22 mouse cellular contexts compared by ENCODE assay signal in genomic region chr4:59223055-59223615, GRCm38 (mm10). TPM values are rescaled to one million over a fixed set of nuclear protein-coding genes. Genes with fewer than 3 reads are reported as not detected.
DNase-seq lines count a peak whose midpoint lies in the region; ATAC-seq and TF ChIP-seq lines count a peak whose summit lies in the region.
"Had no signal": no experiment of that assay in that cellular context is flagged by ENCODE, and none has a peak within 500 bp of the region (broad histone marks: within the 10 kb centered on the region; RNA-seq: fewer than 3 reads in every experiment).

No protein-coding gene starts in this region.

- no peak overlapping the region for H3K9ac ChIP-seq in heart, embryonic 12.5 days
- H3K9ac ChIP-seq in liver, embryonic 14.5 days (replicated peaks) = no peak overlapping the region
- H3K9ac ChIP-seq in midbrain, embryonic 13.5 days (replicated peaks) = no peak overlapping the region
- H3K9ac ChIP-seq: embryonic facial prominence, embryonic 15.5 days; lung, embryonic 14.5 days; midbrain, embryonic 12.5 days had no signal

- TF ChIP-seq EP300 in liver, embryonic 14.5 days (IDR thresholded peaks at IDR 0.05; ENCODE audit: low read depth) = no peak

- H3K27ac ChIP-seq in heart, embryonic 12.5 days (ENCODE audit: poor library complexity, severe bottlenecking) = no peak overlapping the region
- H3K27ac ChIP-seq in brown adipose tissue, adult 24 weeks (replicated peaks; ENCODE audit: low read depth, low read length) = peak overlapping the region; percentile 92
- peak overlapping the region; percentile 10; the same call in 1 of the 2 replicates for H3K27ac ChIP-seq in liver, embryonic 14.5 days
- H3K27ac ChIP-seq in midbrain, embryonic 13.5 days = no peak overlapping the region
- H3K27ac ChIP-seq: embryonic facial prominence, embryonic 15.5 days; forebrain, embryonic 10.5 days; hindbrain, postnatal 0 days; limb, embryonic 10.5 days; macrophage; midbrain, embryonic 12.5 days had no signal

- no peaks in the 10 kb centered on the region for H3K4me1 ChIP-seq in heart, embryonic 12.5 days (replicated peaks)
- peaks cover 22% of the 10 kb centered on the region for H3K4me1 ChIP-seq in brown adipose tissue, adult 24 weeks (ENCODE audit: control insufficient read depth, insufficient read depth, insufficient read length, low read length)
- H3K4me1 ChIP-seq in liver, embryonic 14.5 days (replicated peaks; ENCODE audit: control insufficient read depth in 2 of 2, insufficient read depth in 2 of 2, low read length in 1 of 2) = no peaks in the 10 kb centered on the region; a peak in 3 of 4 replicates
- no peaks in the 10 kb centered on the region for H3K4me1 ChIP-seq in midbrain, embryonic 13.5 days (replicated peaks)
- H3K4me1 ChIP-seq: embryonic facial prominence, embryonic 15.5 days; forebrain, embryonic 10.5 days; limb, embryonic 10.5 days; midbrain, embryonic 12.5 days had no signal

- no peak for TF ChIP-seq CTCF in liver, embryonic 14.5 days (IDR thresholded peaks at IDR 0.05; ENCODE audit: low read depth)

- H3K4me2 ChIP-seq in heart, embryonic 12.5 days = no peak overlapping the region
- no peak overlapping the region for H3K4me2 ChIP-seq in liver, embryonic 14.5 days (ENCODE audit: low read depth)
- no peak overlapping the region for H3K4me2 ChIP-seq in midbrain, embryonic 13.5 days (replicated peaks)
- H3K4me2 ChIP-seq: embryonic facial prominence, embryonic 15.5 days; lung, embryonic 14.5 days; midbrain, embryonic 12.5 days had no signal

- intact Hi-C loops in left cerebral cortex, postnatal 4 days (cut with DNase I) = no loop called here

- ATAC-seq in heart, embryonic 12.5 days (ENCODE audit: insufficient number of reproducible peaks, low FRiP score) = no peak
- no peak for ATAC-seq in liver, embryonic 14.5 days (ENCODE audit: insufficient read depth)
- no peak for ATAC-seq in midbrain, embryonic 13.5 days
- ATAC-seq: hindbrain, postnatal 0 days had no signal

- H3K36me3 ChIP-seq in heart, embryonic 12.5 days = peaks cover 50% of the 10 kb centered on the region
- peaks cover 24% of the 10 kb centered on the region for H3K36me3 ChIP-seq in liver, embryonic 14.5 days (replicated peaks; ENCODE audit: control insufficient read depth, insufficient read depth, low read depth)
- H3K36me3 ChIP-seq in midbrain, embryonic 13.5 days = peaks cover 37% of the 10 kb centered on the region

- WGBS in heart, embryonic 12.5 days = 81% methylated on average over 5 of the region's 5 CpGs
- 74% methylated on average over 5 of the region's 5 CpGs for WGBS in liver, embryonic 14.5 days (ENCODE audit: insufficient replicate concordance)
- 93% methylated on average over 5 of the region's 5 CpGs for WGBS in midbrain, embryonic 13.5 days

- H3K9me3 ChIP-seq in heart, embryonic 12.5 days (replicated peaks) = no peaks in the 10 kb centered on the region
- no peaks in the 10 kb centered on the region for H3K9me3 ChIP-seq in liver, embryonic 14.5 days (ENCODE audit: control insufficient read depth, low read length)
- no peaks in the 10 kb centered on the region for H3K9me3 ChIP-seq in midbrain, embryonic 13.5 days
- H3K9me3 ChIP-seq: embryonic facial prominence, embryonic 15.5 days; forebrain, embryonic 10.5 days; limb, embryonic 10.5 days; midbrain, embryonic 12.5 days had no signal

- H3K27me3 ChIP-seq in heart, embryonic 12.5 days (replicated peaks) = no peaks in the 10 kb centered on the region
- H3K27me3 ChIP-seq in liver, embryonic 14.5 days (ENCODE audit: control insufficient read depth, insufficient read depth, low read length) = no peaks in the 10 kb centered on the region
- no peaks in the 10 kb centered on the region for H3K27me3 ChIP-seq in midbrain, embryonic 13.5 days
- H3K27me3 ChIP-seq: embryonic facial prominence, embryonic 15.5 days; midbrain, embryonic 12.5 days had no signal

- no peak overlapping the region for H3K4me3 ChIP-seq in heart, embryonic 12.5 days
- no peak overlapping the region for H3K4me3 ChIP-seq in brown adipose tissue, adult 24 weeks (ENCODE audit: insufficient read depth, low read depth, low read length)
- no peak overlapping the region for H3K4me3 ChIP-seq in liver, embryonic 14.5 days (ENCODE audit: insufficient read depth in 1 of 2, low read depth in 2 of 2, low read length in 2 of 2)
- no peak overlapping the region for H3K4me3 ChIP-seq in midbrain, embryonic 13.5 days (replicated peaks)
- H3K4me3 ChIP-seq: embryonic facial prominence, embryonic 15.5 days; forebrain, embryonic 10.5 days; limb, embryonic 10.5 days; midbrain, embryonic 12.5 days had no signal

- DNase-seq in heart, adult 18-20 months = peak; percentile 49 to 79
- peak; percentile 5 for DNase-seq in 3T3-L1 (ENCODE audit: low read depth, low spot score)
- DNase-seq in liver, embryonic 14.5 days (ENCODE audit: low read depth in 3 of 3, low spot score in 3 of 3) = no peak
- no peak for DNase-seq in urinary bladder, adult 2 months (ENCODE audit: low spot score)
- no peak for DNase-seq in left cerebral cortex, postnatal 4 days
- DNase-seq: adrenal gland, postnatal 36 days; cerebellum, adult 9-10 months; embryo, embryonic 11 days; kidney, postnatal 4 days; lung, embryonic 14.5 days; retina, postnatal 1 day; right cerebral cortex, postnatal 4 days; thymus, adult 18-20 months had no signal

RNA-seq across cellular contexts. Expression of gene Ugcg, which starts 34.1 kb away (rescaled TPM):
- total RNA-seq in heart, adult 18-20 months (2021) = 10 to 100 TPM; 11.7 to 14.6 TPM
- 12.3 and 12.5 TPM in 2 replicates for polyA plus RNA-seq in heart, embryonic 12.5 days (2016; fragmentation: Nextera tagmentation; extraction: Ambion mirVana)
- polyA plus RNA-seq in brown adipose tissue, adult 24 weeks (2012; ENCODE audit: insufficient read depth, insufficient read length, missing spikeins) = 5.9 and 7.0 TPM in 2 replicates
- 19.3 and 21.7 TPM in 2 replicates for polyA plus RNA-seq in liver, embryonic 14.5 days (2012; rRNA removed)
- 7.5 and 9.9 TPM in 2 replicates for polyA plus RNA-seq in liver, embryonic 14.5 days (2014; fragmentation: Nextera tagmentation; extraction: Ambion mirVana)
- polyA plus RNA-seq in urinary bladder, adult 2 months (2012; rRNA removed) = 36.3 and 44.3 TPM in 2 replicates
- total RNA-seq in left cerebral cortex, postnatal 4 days (2021) = 100 to 1,000 TPM; 101 to 104 TPM
- 16.4 and 18.2 TPM in 2 replicates for polyA plus RNA-seq in midbrain, embryonic 13.5 days (2015; fragmentation: Nextera tagmentation; extraction: Ambion mirVana)

Comparison
In these comparisons a context has a peak if more than half of its experiments do, and no peak if none do; other contexts are left out.
1. DNase-seq: peak in heart, adult 18-20 months (2 of 2) and 3T3-L1 (single experiment); none in liver, embryonic 14.5 days (0 of 3), urinary bladder, adult 2 months (single experiment) and left cerebral cortex, postnatal 4 days (single experiment).
2. H3K27ac ChIP-seq: peak in brown adipose tissue, adult 24 weeks (single experiment) and liver, embryonic 14.5 days (single experiment); none in heart, embryonic 12.5 days (single experiment) and midbrain, embryonic 13.5 days (single experiment).